Mouse (Mus musculus) spleen, embryonic (tissue): Measurements from ENCODE around the gene Rnase12.

Experiments
- CTCF ChIA-PET: fragments of 350-600 bp; sonication (Branson Sonifier 250); formaldehyde crosslinking; loops from one replicate; lab custom pipeline; 2022; lab: Charles Lee

The Rnase12 gene

DNA sequence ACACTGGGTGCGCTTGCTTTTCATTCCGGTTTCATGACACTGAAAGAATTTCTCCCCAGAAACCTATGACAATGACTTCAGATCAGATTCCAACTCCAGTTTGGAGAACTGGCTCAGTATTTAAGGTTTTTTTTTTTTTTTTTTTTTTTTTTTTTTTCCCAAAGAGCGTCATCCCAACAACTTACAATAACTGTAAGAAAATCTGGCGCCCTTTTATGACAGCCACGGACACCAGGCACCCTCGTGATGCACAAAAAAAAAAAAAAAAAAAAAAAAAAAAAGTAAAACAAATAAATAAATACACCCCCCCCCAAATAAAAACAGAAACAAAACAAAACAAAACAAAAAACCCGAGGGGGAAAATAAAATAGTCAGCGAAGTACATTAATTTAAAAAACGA lies 30.3 kb upstream of the Rnase12 start:
- CTCF ChIA-PET: interaction anchor here (1.0 kb wide), 1 partner anchor 21 kb away, joined by 4 read pairs; no protein-coding TSS in a partner anchor

- CTCF ChIA-PET: no interaction called here
These were observed 28.4 kb upstream of the Rnase12 start for GRCm38 (mm10) chr14:51085911-51086310.

DNA sequence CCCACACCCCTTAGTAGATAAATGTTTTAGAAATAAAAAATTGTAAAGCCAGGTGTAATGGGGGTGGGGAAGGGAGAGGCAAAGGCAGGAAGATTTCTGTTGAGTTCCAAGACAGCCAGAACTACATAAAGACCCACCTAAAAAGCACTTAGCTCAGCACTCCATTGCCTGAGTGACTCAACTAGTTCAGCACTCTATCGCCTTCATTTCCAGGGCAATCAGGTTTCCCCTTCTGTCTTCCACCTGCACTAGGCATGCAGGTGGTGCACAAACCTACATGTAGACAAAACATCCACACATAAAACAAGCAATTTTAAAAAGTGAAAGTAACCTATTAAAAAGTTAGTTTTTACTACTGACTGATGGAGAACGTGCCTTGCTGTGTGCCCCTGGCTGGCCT lies 27.6 kb upstream of the Rnase12 start:
- CTCF ChIA-PET: no interaction called here

DNA sequence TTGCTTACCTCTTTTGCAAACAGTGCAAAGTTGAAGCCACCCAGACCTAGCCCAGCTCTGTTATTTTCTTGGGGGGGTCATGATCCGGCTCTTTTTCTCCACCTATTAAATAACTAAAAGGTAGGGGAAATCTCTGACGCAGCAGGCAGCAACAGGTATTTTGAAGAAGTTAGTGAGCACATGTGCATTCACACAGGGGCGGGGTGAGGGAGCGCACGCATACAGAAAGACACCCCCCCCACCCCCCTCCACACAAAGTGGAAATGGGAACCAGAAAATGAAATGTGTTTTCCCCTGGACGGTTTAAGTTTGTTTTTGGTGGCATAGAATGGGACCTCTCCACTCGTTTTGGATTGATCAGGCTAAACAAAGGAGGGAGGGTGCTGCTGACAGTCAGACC lies 26.3 kb upstream of the Rnase12 start:
- CTCF ChIA-PET: interaction anchor here (1.4 kb wide), 1 partner anchor 17 kb away, joined by 4 read pairs; no protein-coding TSS in a partner anchor

GRCm38 (mm10) chr14:51082599-51083581 lies 25.4 kb upstream of the Rnase12 start:
- CTCF ChIA-PET: interaction anchor here (0.8 to 1.4 kb wide), 2 partner anchors 16 to 18 kb away, joined by 4 to 5 read pairs; no protein-coding TSS in a partner anchor

- CTCF ChIA-PET: interaction anchor here (0.5 kb wide), 1 partner anchor 157 kb away, joined by 6 read pairs; no protein-coding TSS in a partner anchor
These were observed 23.6 kb upstream of the Rnase12 start for GRCm38 (mm10) chr14:51081035-51081434.

DNA sequence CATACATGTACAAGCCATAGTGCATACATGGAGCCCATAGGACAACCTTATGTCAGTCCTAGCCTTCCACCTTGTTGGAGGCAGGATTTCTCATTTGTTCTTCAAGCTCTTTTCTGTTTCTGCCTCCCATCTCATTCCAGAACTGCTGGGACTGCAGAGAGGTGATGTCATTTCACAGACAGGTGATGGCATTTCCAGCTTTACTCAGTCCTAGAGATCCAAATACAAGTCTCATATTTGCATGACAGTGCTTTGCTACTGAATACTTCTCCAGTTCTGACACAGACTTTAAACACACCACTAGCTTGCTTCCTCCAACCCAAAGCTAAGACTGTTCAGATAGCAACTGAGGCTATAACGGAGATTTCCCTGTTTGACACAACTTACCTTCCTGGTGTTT lies 21.7 kb upstream of the Rnase12 start:
- CTCF ChIA-PET: no interaction called here

DNA sequence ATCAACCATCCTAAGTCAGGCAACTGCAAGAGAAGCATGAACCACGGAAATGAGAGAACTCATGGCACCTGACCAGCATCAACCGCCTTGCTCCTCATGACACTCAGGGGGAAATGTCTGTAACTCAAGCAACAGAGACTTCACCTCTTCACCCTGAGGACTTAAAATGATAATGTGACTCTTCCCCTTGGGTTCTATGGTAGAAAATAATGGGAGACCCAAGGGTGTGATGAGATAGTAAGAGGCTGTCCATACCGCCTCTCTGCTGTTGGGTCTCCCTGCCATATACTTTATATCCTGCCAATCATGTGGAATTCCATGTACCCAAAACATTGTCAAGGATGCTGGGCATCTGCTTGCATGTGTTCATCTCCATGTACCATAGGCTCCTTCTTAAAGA lies 16.9 kb upstream of the Rnase12 start, which contains the start of gene Olfr750:
Gene Olfr750, minus strand, starts transcription at position 101 of the 400 bp plus-strand sequence.
- CTCF ChIA-PET: no interaction called here

DNA sequence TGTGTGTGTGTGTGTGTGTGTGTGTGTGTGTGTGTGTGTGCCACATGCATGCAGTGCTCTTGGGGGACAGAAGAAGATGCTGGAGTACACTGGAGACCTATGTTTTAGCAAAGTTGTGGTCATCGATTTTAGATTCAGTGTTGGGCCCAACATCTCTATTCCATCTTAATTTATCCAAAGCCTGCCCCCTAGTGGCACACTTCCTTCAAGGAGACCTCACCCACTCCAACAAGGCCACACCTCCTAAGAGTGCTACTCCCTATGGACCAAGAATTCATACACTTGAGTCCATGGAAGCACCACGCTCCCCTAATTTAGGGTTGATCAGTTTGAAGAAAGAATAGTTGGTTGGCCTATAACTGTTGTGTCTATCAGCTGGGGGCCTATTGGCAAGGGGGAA lies 12.2 kb upstream of the Rnase12 start:
- CTCF ChIA-PET: no interaction called here

- CTCF ChIA-PET: no interaction called here
These were observed 11.5 kb upstream of the Rnase12 start for GRCm38 (mm10) chr14:51068956-51069355.

- CTCF ChIA-PET: no interaction called here
These were observed 3.3 kb upstream of the Rnase12 start for GRCm38 (mm10) chr14:51060761-51061160.

DNA sequence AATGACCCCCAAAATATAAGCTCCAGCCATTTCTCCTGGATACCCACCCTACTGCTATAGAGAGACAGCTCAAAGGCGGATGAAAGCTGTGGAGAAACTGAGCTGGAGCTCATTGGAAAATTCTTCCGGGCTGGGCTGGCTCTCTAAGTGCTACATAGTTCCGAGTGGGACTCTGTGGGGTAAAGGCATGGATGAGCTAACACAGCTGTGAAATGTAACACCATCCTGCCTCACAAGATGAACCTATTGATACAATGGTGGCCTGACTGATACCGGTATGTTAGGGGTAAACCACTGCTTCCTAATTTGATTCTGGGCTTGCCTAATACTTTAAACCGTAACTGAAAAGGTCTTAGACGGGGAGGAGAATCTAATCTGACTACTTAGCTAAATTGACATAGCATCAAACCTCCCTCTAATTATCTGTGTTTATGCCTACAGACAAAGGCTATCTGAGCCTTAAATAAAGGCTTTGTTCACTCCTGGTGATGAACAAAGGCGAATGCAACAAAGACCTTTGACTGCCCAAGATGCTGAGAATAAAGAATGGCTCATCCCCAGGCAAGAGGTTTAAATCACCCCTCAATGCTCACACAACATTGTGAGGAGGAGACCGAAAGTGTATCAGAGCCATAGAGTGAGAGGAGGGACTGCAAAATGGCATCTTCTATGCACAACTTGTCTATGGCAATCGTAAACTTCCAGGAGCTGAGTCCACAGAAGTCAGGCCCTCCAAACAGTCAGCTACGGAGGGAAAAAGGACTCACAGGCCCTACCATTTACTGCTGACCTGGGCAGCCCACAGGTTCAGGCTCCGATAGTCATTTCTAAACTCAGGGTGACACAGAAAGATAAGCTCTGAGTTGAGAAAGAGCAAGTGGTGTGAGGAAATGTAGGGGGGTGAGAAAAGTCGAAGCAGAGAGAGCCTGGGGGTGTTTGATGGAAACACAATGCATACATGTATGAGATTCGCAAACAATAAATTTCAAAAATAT lies 2.9 kb downstream of the Rnase12 start:
- CTCF ChIA-PET: interaction anchor here (0.9 kb wide), 1 partner anchor 34 kb away, joined by 4 read pairs; no protein-coding TSS in a partner anchor

DNA sequence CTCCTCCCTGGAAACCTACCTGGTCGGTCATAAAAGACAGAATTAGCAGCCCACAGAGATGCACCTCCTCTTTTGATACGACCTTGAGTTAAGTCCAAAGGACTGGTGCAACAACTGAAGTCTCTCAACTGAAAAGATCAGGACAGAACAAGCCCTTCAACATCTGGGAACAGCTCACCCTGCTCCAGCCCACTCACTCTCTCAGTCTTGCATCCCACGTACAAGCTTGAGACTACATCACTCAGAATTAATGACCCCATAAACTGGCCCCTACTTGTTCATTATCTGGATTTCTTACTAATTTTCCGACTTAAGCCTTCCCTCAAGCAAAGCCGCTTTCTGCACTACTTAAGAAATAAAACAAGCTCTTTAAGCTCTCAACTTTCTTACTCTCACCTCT lies 4.3 kb downstream of the Rnase12 start:
- CTCF ChIA-PET: no interaction called here

- CTCF ChIA-PET: no interaction called here
These were observed 5.5 kb downstream of the Rnase12 start for GRCm38 (mm10) chr14:51051941-51052340.

DNA sequence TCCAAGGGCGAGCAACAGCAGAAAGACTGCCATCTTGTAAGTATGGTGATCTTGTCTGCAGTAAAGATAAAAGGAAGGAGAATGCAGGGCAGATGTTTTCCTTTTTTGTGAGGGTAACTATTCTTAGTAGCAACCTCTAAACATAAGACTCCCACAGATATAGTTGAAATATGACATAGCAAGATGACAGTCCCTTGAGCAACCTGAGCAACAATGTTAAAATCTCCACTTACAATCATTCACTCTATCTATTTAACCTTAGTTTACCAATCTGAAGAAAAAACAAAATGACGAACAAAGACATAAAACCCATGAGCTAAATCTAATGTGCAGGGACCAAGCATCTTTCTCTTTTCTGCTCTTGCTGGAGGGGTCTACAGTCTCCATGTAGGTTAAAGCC lies 7.4 kb downstream of the Rnase12 start, which contains the start of gene Rnase11:
Gene Rnase11, minus strand, starts transcription at position 101 of the 400 bp plus-strand sequence.
- CTCF ChIA-PET: no interaction called here

- CTCF ChIA-PET: no interaction called here
These were observed 9.6 kb downstream of the Rnase12 start for GRCm38 (mm10) chr14:51047846-51048245.

GRCm38 (mm10) chr14:51041769-51042168 lies 15.7 kb downstream of the Rnase12 start, which contains the start of gene Rnase9:
TSS of gene Rnase9 (minus strand) at chr14:51041869.
- CTCF ChIA-PET: no interaction called here

DNA sequence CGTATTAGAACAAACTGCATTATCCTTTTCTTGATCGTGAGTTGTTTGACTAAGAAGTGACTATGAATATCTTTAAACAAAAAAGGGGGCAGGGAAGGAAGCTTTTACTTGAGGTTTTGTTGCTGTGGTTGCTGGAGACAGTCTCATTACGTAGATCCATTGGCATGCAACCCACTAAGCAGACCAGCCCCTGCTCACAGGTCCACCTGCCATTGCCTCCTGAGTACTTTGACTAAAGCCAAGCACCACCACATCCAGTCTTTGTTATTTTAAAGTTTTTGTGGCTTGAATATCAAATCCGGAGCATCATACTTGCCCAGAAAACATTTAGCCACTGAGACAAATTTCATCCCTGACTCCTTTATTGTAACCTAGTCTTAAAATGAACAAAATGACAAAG lies 21.2 kb downstream of the Rnase12 start:
- CTCF ChIA-PET: no interaction called here

- CTCF ChIA-PET: interaction anchor here (0.7 kb wide), 1 partner anchor 229 kb away, joined by 3 read pairs; no protein-coding TSS in a partner anchor
These were observed 22.3 kb downstream of the Rnase12 start for GRCm38 (mm10) chr14:51035206-51035605.

- CTCF ChIA-PET: interaction anchor here (0.9 to 1.6 kb wide), 3 partner anchors 22 to 36 kb away, joined by 3 to 12 read pairs (median 3); no protein-coding TSS in a partner anchor
These were observed 29.9 kb downstream of the Rnase12 start for GRCm38 (mm10) chr14:51027387-51028155.
